Mouse (Mus musculus) spleen, adult 2 months (tissue): ENCODE results near the gene Inka1.

ENCODE experiments used
- CTCF ChIP-seq: fragments of 200-500 bp; IDR thresholded peaks from 2 replicates; pipeline ENCODE4 v1.5.1; 2011; ENCODE audit warnings: mild to moderate bottlenecking, inconsistent platforms; ENCODE audit not compliant: insufficient read depth, insufficient read length, insufficient replicate concordance; ENCODE audit errors: extremely low read depth
- POLR2A ChIP-seq: fragments of 200-500 bp; IDR thresholded peaks from 2 replicates; pipeline ENCODE4 v1.6.1; 2011; ENCODE audit warnings: low read depth, low read length, inconsistent platforms

DNA sequence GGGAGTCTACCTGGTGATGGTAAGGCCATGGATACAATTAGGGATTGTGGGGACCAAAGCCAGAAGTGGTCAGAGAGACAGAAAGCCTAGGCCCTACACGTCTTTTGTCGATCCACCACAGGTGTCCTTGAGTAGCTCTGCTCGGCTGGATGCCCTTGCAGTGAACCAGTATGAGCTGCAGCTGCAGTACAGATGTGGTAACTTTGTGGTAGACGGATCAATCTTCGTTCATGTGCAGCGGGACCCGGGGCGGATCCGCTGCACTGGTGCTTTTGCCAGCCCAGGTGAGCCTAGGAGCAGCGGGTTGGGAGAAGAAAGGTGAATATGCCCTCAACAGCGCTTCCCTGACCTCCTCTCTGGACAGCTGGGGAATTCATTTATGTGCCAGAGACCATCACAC lies 7.3 kb upstream of the Inka1 start:
- TF ChIP-seq POLR2A (no peak), CTCF (no peak)
